Mouse (Mus musculus): ENCODE data around the gene Sema4d.

GRCm38 (mm10) chr13:51698318-51698717 lies 95.2 kb downstream of the Sema4d start:
- TF ChIP-seq CTCF (IDR thresholded peaks at IDR 0.05; ENCODE audit: low read depth) (no peak), EP300 (optimal IDR thresholded peaks at IDR 0.05) (no peak)
